Mouse (Mus musculus): ENCODE measurements around the gene Sumo3. TPM values are rescaled to one million over a fixed set of nuclear protein-coding genes. Genes with fewer than 3 reads are reported as not detected.

Sumo3 gene
- polyA plus RNA-seq, 1 experiment from 2014 or later, result 391 TPM

DNA sequence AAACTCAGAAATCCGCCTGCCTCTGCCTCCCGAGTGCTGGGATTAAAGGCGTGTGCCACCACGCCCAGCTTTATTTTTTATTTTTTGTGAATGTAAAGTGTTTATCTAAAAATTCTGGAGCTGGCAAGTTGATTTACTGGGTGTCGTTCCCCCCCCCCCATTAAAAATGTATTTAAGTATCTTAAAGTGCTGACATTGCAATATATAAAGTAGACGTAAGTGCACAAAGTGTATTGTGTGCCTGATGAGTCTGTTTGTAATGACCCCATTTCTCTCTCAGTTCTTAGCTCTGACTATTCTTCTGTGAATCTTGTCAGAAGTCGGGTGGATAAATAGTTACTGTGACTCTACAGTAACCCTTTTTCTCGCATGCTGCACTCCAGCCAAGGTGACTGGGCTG lies 9.8 kb downstream of the Sumo3 start:
- WGBS, result 92% methylated on average over 8 of the region's 8 CpGs
- peaks cover 75% of the 10 kb centered on the region for H3K36me3 ChIP-seq
- H3K4me2 ChIP-seq (replicated peaks), result no peak overlapping the region
- H3K27me3 ChIP-seq, result no peaks in the 10 kb centered on the region
- no peak overlapping the region for H3K27ac ChIP-seq
- no peaks in the 10 kb centered on the region for H3K4me1 ChIP-seq
- no peak for ATAC-seq (ENCODE audit: insufficient number of reproducible peaks, insufficient read depth, low FRiP score, low TSS enrichment)
- H3K9ac ChIP-seq, result no peak overlapping the region
- no peaks in the 10 kb centered on the region for H3K9me3 ChIP-seq
- no peak overlapping the region for H3K4me3 ChIP-seq

DNA sequence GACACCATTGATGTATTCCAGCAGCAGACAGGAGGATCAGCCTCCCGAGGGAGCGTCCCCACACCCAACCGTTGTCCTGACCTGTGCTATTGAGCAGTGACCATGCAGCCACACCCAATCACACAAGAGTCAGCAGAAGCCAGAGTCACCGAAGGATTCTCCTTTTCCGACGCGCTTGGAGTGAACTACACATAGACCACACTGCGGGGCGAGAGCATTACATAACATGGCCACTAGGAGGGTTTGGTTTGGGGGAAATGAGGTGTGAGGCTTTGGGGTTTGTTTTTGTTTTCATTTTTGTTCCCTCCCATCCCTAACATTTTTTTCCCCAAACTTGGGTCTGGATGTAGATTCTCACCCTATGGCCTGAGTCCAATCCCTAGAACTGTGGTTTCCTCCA lies 10.3 kb downstream of the Sumo3 start:
- Histone ChIP-seq H3K9me3 (no peaks in the 10 kb centered on the region), H3K4me2 (replicated peaks) (no peak overlapping the region), H3K4me1 (no peaks in the 10 kb centered on the region), H3K36me3 (peaks cover 70% of the 10 kb centered on the region), H3K27me3 (no peaks in the 10 kb centered on the region), H3K27ac (no peak overlapping the region), H3K9ac (no peak overlapping the region), H3K4me3 (no peak overlapping the region)
- no peak for ATAC-seq (ENCODE audit: insufficient number of reproducible peaks, insufficient read depth, low FRiP score, low TSS enrichment)
- 90% methylated on average over 9 of the region's 9 CpGs for WGBS

DNA sequence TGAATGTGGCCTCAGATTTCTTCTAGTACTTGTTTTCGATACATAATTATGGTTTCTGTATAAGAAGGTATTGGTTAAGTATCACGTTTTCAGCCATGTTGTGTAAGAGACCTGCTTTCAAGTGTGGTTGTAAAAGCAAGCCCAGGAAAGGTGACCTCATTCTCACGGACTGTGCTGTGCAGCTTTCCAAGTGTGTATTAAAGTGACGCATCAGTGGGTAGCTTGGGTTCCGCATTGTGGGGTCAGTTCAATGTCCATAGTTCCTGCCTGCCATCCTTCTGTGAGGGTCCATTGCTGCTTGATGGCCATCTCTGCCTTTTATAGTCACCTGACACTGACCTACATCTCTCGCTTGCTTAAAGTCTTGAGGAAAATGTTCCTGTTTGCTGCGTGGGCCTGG lies 11.0 kb downstream of the Sumo3 start:
- Histone ChIP-seq H3K27ac (no peak overlapping the region), H3K4me1 (no peaks in the 10 kb centered on the region), H3K9me3 (no peaks in the 10 kb centered on the region), H3K4me2 (replicated peaks) (no peak overlapping the region), H3K27me3 (no peaks in the 10 kb centered on the region), H3K36me3 (peaks cover 63% of the 10 kb centered on the region), H3K9ac (no peak overlapping the region), H3K4me3 (no peak overlapping the region)
- WGBS, result 90% methylated on average over 7 of the region's 7 CpGs
- ATAC-seq (ENCODE audit: insufficient number of reproducible peaks, insufficient read depth, low FRiP score, low TSS enrichment), result no peak

DNA sequence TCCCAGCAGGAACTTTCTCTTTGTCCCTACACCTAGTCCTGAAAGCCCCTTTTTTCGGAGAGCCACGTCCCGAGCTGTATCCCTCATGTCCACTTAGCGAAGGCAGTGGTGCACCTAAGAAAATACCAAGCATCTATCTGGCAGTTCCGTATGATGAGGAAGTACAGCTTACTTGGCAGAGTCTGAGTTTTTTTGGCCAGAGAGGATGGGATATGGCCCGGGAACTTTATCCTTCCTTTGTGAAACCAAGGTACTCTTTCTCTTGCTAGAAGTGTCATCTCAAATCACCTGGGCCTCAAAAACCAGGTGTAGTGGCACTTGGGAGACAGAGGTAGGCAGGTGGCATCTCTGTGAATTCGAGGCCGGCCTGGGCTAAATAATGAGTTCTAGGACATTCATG lies 15.6 kb downstream of the Sumo3 start:
- H3K36me3 ChIP-seq, result peaks cover 20% of the 10 kb centered on the region
- peaks cover 21% of the 10 kb centered on the region for H3K4me1 ChIP-seq
- WGBS, result 76% methylated on average over 8 of the region's 8 CpGs
- peak overlapping the region; percentile 85 for H3K27ac ChIP-seq
- peak overlapping the region; percentile 66 for H3K4me2 ChIP-seq (replicated peaks)
- no peak for ATAC-seq (ENCODE audit: insufficient number of reproducible peaks, insufficient read depth, low FRiP score, low TSS enrichment)
- H3K9me3 ChIP-seq, result no peaks in the 10 kb centered on the region
- H3K4me3 ChIP-seq, result peak overlapping the region; percentile 99
- peak overlapping the region; percentile 99; the same call in 1 of the 2 replicates for H3K9ac ChIP-seq
- no peaks in the 10 kb centered on the region for H3K27me3 ChIP-seq

DNA sequence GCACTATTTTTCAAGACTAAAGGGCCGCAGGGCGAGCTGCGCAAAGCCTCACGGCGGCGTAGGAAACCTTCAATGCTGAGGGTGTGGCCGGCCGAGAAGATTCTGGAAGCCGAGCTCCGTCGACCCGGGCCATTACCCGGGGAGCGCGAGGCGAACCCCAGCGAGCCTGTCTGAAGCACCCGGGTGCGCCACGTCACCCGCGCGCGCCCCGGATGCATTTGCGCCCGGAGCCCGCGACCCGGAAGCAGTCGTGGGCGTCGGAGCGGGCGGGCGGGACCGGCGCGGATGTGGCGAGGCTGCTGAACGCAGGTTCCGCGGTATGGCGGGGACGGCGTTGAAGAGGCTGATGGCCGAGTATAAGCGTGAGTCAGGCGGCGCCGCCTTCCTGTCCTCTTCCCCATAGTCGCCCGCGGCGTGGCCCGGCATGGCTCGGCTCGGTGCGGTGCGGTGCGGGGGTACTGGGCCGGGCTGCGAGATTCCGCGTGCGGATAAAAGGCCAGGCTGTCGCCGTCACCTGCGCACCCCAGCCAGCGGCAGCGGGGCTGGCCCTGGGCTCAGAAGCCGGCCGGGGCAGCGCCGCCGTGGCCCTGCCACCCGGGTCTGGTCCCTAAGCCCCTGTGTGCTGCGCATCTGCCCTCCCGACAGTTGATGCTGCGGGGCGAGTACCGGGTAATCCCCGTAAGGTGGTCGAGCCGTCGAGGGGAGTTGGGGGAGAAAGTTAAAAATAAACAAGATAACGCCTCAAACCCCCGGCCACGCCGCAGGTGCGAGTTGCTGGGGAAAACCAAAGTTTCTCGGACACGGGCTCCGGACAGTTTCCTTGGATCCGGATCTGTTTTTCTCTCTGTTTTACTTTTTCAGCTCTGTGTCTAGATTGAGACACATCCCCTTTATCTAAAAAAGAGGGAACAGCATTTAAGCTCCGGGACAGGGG lies 16.4 kb downstream of the Sumo3 start, which contains the start of gene Ube2g2:
Gene Ube2g2, plus strand, starts transcription at position 221 of the 934 bp plus-strand sequence.
- Histone ChIP-seq H3K4me3 (peak within 1 kb of the TSS; percentile 99), H3K4me1 (peaks cover 21% of the 10 kb centered on the region), H3K27me3 (no peaks in the 10 kb centered on the region), H3K4me2 (replicated peaks) (peak within 1 kb of the TSS; percentile 66), H3K36me3 (peaks cover 13% of the 10 kb centered on the region), H3K9me3 (no peaks in the 10 kb centered on the region), H3K9ac (peak within 1 kb of the TSS; percentile 99), H3K27ac (peak within 1 kb of the TSS; percentile 85)
- ATAC-seq (ENCODE audit: insufficient number of reproducible peaks, insufficient read depth, low FRiP score, low TSS enrichment), result peak; percentile 82
- under 1% methylated on average over 96 of the region's 96 CpGs for WGBS

DNA sequence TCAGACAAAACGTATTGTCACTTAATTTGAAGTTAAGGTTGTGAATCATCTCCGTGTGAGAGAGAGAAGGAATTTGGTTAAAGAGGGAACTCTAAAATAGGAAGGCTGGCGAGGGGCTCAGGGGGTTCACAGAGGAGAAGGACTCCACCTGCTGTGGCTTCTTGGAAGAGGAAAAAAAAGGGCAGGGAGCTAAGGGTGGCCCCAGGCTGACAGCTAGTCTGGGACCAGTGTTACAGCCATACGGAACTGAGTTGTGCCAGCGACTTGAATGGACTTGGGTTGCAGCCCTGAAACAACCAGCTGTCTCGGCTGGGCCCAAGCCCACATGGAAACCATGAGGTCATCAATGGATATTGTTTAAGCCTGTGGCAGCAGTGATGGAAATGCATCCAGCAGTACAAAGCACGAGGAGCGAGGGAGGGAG lies 17.2 kb downstream of the Sumo3 start:
- H3K27ac ChIP-seq, result no peak overlapping the region
- H3K36me3 ChIP-seq, result peaks cover 5% of the 10 kb centered on the region
- peak overlapping the region; percentile 66 for H3K4me2 ChIP-seq (replicated peaks)
- no peaks in the 10 kb centered on the region for H3K9me3 ChIP-seq
- H3K27me3 ChIP-seq, result no peaks in the 10 kb centered on the region
- peak overlapping the region; percentile 99 for H3K9ac ChIP-seq
- ATAC-seq (ENCODE audit: insufficient number of reproducible peaks, insufficient read depth, low FRiP score, low TSS enrichment), result no peak
- H3K4me3 ChIP-seq, result peak overlapping the region; percentile 99
- H3K4me1 ChIP-seq, result peaks cover 21% of the 10 kb centered on the region
- WGBS, result 13% methylated on average over 8 of the region's 8 CpGs

DNA sequence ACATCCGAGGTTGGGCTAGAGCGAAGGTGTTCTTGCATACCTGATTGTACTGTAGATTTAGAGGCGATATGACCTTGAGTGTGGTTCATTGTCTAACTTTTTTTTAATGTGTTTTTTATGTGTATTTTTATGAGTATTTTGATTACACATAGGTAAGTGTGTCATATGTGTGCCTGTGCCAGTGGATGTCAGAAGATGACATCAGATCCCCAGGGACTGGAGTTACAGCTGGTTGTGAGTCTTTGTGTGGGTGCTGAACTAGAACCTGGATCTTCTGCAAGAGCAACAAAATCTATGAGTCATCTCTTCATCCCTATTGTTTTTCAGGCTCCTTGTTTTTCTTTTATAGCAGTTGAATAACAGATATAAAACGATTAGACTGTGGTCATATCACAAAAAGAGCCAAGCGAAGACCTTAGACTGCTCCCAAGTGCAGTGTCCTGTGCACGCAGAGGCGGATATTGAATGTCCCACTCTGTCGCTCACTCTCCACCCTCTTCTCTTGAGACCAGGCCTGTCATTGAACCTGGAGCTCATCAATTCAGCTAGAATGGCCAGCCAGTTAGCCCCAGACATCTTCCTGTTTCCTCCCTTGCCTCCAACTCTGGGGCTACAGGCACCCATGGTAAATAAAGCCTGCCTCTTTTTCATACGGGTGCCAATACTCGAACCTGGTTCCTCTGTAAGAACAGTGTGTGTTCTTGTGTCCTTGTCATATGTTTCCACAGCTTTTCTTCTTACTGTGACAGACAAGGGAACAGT lies 17.9 kb downstream of the Sumo3 start:
- H3K36me3 ChIP-seq, result no peaks in the 10 kb centered on the region
- H3K4me3 ChIP-seq, result no peak overlapping the region; the same call in 1 of the 2 replicates
- H3K27ac ChIP-seq, result no peak overlapping the region
- no peaks in the 10 kb centered on the region for H3K27me3 ChIP-seq
- peaks cover 21% of the 10 kb centered on the region for H3K4me1 ChIP-seq
- no peaks in the 10 kb centered on the region for H3K9me3 ChIP-seq
- WGBS, result 89% methylated on average over 10 of the region's 10 CpGs
- H3K4me2 ChIP-seq (replicated peaks), result peak overlapping the region; percentile 66
- peak overlapping the region; percentile 99; the same call in 1 of the 2 replicates for H3K9ac ChIP-seq
- ATAC-seq (ENCODE audit: insufficient number of reproducible peaks, insufficient read depth, low FRiP score, low TSS enrichment), result no peak

DNA sequence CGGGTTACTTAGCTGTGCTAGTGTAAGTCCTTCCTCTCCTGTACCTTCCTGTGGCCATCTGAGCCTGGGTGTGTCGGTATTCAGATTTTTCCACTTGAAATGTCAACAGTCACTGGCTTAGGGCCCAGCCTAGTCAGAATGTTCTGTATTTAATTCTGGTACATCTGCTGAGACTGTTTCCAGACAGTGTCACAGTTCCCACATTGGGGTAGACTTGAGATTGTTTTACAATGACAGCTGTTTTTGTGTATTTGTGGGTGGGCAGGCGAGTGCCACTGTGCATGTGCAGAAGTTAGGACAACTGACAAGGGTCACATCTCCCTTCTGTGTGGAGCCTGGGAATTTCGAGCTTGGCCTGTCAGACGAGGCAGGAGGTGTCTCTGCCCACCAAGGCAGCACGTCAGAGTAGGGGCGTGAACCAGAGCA lies 18.7 kb downstream of the Sumo3 start:
- H3K9ac ChIP-seq, result no peak overlapping the region
- H3K9me3 ChIP-seq, result no peaks in the 10 kb centered on the region
- 73% methylated on average over 7 of the region's 7 CpGs for WGBS
- ATAC-seq (ENCODE audit: insufficient number of reproducible peaks, insufficient read depth, low FRiP score, low TSS enrichment), result no peak
- H3K4me2 ChIP-seq (replicated peaks), result peak overlapping the region; percentile 3; the same call in 1 of the 2 replicates
- H3K4me3 ChIP-seq, result no peak overlapping the region
- H3K27me3 ChIP-seq, result no peaks in the 10 kb centered on the region
- H3K27ac ChIP-seq, result no peak overlapping the region
- H3K36me3 ChIP-seq, result no peaks in the 10 kb centered on the region
- H3K4me1 ChIP-seq, result peaks cover 21% of the 10 kb centered on the region

DNA sequence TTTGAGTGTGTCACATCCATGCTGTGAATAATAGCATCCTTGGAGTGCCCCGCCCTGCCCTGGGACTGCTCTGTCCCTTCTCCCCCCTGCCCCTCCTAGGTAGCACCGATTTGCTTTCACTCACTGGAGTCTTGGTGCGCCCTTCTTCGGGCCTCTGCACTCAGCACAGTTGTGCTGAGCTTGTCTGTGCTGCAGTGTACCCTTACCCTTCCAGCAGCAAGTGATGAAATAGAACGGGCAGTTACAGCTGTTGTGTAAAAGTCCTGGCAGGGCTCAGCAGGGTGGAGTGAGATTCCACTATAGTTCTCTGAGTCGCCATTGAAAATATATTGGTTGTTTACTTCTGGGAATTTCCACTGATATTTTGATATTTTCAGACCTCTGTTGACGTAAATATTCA lies 20.1 kb downstream of the Sumo3 start:
- H3K9me3 ChIP-seq, result no peaks in the 10 kb centered on the region
- no peak overlapping the region for H3K9ac ChIP-seq
- no peaks in the 10 kb centered on the region for H3K27me3 ChIP-seq
- H3K36me3 ChIP-seq, result no peaks in the 10 kb centered on the region
- peaks cover 21% of the 10 kb centered on the region for H3K4me1 ChIP-seq
- H3K4me3 ChIP-seq, result no peak overlapping the region
- H3K27ac ChIP-seq, result no peak overlapping the region
- no peak for ATAC-seq (ENCODE audit: insufficient number of reproducible peaks, insufficient read depth, low FRiP score, low TSS enrichment)
- 87% methylated on average over 7 of the region's 7 CpGs for WGBS
- no peak overlapping the region for H3K4me2 ChIP-seq (replicated peaks)

DNA sequence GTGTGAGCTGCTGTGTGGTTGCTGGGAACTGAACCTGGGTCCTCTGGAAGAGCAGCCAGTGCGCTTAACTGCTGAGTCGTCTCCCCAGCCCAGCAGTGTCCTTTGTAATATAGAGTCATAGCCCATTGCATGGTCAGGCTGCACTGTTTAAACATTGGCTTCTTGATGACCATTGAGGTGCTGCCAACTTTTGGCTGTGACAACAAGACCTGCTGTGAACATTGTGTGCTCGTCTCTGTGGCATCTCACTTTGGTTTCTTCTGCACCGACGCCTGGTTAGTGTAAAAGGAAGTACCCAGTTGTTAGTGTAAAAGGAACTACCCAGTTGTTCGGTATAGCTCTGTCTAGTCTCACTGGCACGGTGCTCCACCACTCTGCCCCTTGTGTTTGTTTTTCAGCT lies 20.7 kb downstream of the Sumo3 start:
- H3K4me2 ChIP-seq (replicated peaks), result no peak overlapping the region
- WGBS, result 83% methylated on average over 7 of the region's 7 CpGs

DNA sequence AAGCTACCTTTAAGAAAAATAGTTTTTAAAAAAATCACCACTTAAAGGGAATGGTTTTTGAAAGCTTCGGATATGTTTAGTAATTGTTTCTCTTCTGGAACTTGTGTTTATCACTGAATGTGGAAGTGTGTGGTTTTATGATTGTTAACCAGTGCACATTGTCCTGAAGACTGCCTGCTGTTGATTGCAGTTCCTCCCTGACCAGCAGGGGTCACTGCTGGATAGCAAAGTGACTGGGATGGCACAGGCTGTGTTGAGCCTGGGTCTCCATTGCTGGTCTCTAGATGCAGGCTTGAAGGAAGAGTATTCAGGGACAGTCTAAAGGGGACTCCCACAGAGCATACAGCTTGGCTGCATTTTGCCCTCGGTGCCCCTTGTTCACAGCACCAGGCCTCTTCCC lies 21.6 kb downstream of the Sumo3 start:
- Histone ChIP-seq H3K36me3 (peaks cover 12% of the 10 kb centered on the region), H3K4me3 (no peak overlapping the region), H3K27ac (no peak overlapping the region), H3K9ac (no peak overlapping the region), H3K4me2 (replicated peaks) (no peak overlapping the region), H3K27me3 (no peaks in the 10 kb centered on the region), H3K9me3 (no peaks in the 10 kb centered on the region), H3K4me1 (peaks cover 21% of the 10 kb centered on the region)
- WGBS, result 45% methylated on average over 2 of the region's 2 CpGs
- ATAC-seq (ENCODE audit: insufficient number of reproducible peaks, insufficient read depth, low FRiP score, low TSS enrichment), result peak; percentile 49; the same call in 1 of the 2 replicates

More for the DNA sequence above, 20.7 kb downstream of the Sumo3 start:
- Histone ChIP-seq H3K4me1 (peaks cover 21% of the 10 kb centered on the region), H3K4me3 (no peak overlapping the region), H3K9me3 (no peaks in the 10 kb centered on the region), H3K27ac (no peak overlapping the region), H3K36me3 (peaks cover 5% of the 10 kb centered on the region; the same call in 1 of the 2 replicates), H3K27me3 (no peaks in the 10 kb centered on the region), H3K9ac (no peak overlapping the region)
- no peak for ATAC-seq (ENCODE audit: insufficient number of reproducible peaks, insufficient read depth, low FRiP score, low TSS enrichment)

Data from embryonic facial prominence, embryonic 12.5 days (tissue).